Mouse (Mus musculus) left cerebral cortex, adult 11 months (tissue): ENCODE data around the gene Gfap.

Experiments used
- DNase-seq: peaks from one replicate; pipeline ENCODE4 v3.0.0; 2022; ENCODE audit warnings: low spot score

Gfap gene

GRCm38 (mm10) chr11:102900763-102901162 is at the start of gene Gfap:
Gene Gfap (minus strand): TSS chr11:102900912.
- no peak for DNase-seq

DNA sequence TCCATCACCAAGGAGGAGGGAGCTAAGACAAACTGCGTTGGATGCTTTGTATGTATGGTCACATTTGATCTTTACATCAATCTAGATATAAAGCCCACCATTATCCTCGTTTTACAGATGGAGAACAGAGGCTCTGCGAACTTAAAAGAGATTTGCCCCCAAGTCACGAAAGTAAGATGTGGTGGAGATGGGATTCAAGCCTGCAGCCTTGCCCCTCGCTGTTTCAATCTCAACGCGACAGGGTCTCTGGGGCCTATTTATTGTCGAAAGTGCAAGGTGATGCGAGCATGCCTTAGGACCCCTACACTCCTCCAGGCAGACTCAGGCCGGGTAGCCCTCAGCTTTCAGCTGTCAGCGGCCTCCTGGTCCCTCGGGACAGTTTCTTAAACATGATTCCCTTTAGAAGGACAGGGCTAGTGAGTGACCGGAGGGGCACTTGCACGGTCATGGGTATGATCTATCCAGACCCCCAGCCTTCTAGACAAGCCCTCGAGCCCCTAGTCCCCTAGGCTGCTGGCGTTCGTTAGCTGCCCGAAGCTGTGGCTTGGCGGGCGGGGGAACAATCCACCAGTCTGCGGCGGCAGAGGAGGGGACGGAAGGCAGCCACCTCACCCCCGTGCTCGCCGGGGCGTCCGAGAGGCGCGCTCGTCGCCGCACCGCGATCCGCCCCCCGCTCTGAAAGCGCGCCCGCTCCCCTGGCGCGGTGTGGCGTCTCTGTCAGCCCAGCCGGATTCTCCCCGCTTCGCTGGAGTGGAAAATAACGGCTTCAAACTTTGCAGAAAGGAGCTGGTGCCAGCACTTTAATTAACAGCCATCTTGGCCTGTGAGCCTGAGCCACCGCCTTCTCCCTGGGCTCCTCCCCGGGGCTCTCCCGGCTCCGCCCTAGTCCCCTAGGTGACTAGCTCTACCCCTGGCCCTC is 47.6 kb upstream of the Gfap start:
- DNase-seq, result no peak

GRCm38 (mm10) chr11:102946992-102947343 is 46.3 kb upstream of the Gfap start:
- DNase-seq, result no peak

- DNase-seq, result peak; percentile 35
Observed at GRCm38 (mm10) chr11:102946265-102946991, 45.7 kb upstream of the Gfap start, which contains the start of gene C1ql1. Gene C1ql1 (minus strand): TSS chr11:102946688.

GRCm38 (mm10) chr11:102945306-102946264 is 44.9 kb upstream of the Gfap start:
- DNase-seq, result no peak

GRCm38 (mm10) chr11:102941236-102941635 is 40.5 kb upstream of the Gfap start:
- DNase-seq, result no peak

DNA sequence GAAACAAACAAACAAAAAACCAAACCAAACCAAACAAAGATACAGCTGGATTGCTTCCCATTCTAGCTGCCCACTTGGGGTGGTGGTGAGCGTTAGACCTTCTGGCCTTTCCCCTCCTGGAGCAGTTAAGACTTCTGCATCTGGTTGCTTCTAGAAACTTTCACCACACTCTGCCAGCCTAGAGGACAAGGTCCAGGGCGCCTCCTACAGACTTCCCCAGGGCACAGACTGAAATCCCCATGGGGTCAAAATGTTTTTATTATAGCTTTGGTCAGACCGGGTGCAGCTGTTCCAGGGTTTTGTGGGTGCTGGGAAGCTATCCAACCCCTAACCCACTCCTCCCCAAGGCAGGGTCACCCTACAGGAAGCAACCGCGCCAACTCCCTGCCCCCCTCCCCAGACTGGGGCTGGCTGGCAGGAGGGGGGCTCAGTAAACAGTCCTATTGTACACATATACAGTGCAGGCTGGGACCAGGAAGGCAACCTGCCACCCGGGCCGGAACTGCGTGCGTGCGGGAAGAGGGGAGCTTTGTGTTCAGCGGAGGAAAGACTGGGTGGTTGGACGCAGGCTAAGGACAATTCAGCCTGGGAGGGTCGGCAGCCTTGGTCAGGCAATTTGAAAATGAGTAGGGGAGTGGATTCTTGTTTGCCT is 38.4 kb upstream of the Gfap start:
- DNase-seq, result no peak

GRCm38 (mm10) chr11:102937529-102938182 is 36.9 kb upstream of the Gfap start:
- no peak for DNase-seq

DNA sequence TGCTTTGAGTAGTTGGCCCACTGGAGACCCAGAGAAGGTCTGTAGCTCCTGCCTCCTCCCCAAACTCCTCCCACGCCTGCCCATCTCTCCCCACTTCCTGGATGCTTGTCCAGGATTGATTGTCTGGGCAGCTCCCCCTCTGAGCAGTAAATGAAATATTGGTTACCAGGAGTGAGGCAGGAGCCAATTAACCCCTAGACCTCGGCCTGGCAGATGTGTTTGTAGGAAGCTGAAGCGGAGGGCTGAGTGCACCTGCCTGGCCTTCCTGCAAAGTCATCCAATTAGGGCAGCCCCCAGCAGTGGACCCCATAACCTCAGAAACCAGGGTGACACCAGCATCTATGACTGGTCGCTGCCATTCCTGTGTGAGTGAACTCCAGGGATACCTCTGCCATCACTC is 35.6 kb upstream of the Gfap start:
- no peak for DNase-seq

DNA sequence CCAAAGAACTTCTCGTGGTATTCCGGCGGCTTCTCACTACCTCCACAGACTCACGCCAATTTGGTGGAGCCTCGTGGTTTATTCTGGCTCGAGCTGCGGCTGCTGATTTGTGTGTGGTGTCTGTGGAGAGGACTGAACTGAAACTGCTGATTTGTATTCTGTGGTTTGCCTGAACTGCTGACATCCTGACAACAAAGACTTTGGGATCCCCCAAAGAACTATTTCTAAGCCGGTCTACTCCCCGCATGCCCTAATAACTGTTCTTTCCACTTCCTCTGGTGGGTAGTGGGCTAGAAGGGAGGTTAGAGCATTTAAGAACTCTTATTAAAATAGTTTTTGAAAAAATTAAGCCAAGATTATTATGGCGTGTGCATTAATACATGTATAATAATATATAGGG is 30.0 kb upstream of the Gfap start:
- no peak for DNase-seq

DNA sequence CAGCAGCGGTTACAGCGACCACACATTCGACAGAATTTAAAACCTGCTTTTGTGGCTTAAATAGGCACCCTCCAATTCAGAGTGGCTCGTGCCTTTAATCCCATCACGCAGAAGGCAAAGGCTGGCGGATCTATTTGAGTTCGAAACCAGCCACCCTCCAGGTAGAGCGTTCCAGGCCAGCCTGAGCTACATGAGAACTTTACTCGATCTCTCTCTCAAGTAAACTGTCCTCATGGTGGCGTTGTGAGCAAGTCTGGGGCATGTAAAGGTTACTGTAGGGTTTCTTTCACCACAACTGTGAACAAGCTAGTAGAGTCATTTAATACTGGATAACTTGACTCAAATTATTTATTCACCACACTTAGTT is 24.6 kb upstream of the Gfap start:
- DNase-seq, result no peak

DNA sequence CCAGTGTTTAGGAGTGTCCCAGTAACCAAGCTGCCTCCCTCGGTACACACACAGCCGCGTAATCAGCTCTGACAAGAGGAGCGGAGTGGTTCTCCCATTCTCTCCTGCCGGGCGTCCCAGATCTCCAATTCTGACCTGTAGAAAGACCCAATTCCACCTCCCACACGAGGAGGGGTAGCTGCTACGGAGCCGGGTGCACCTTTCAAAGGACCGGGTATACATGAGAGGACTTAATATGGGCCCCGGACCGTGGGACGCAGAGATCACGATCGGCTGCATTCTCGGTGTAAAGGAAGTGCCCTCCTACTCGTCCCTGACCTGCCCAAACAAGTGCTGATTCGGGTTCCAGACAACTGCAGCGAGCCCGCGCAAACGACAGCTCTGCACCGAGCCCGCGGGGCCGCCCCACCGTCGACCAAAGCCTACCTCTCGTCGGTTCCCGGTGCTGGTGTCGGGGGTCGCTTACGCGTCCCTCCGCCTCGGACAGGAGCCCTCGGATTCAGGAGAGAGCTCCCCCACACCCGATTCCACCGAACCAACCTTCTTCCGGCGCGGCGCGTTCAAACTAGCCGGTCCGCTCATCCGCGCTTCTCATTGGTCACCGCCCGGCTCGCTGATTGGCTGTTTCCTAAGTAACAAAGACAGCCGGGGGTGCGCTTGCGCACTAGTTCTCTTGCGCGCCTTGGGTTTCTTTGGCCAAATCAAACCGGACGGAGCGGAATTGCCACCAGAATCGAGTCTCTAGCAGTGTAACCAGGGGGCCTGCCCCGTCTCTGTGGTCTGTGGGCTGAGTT is 24.0 kb upstream of the Gfap start, which contains the start of gene Kif18b:
TSS of gene Kif18b (minus strand) at position 568 of the 794 bp plus-strand sequence.
- peak; percentile 87 for DNase-seq

- no peak for DNase-seq
Observed at GRCm38 (mm10) chr11:102921491-102921890, 20.8 kb upstream of the Gfap start.

GRCm38 (mm10) chr11:102918077-102918476 is 17.4 kb upstream of the Gfap start:
- no peak for DNase-seq

DNA sequence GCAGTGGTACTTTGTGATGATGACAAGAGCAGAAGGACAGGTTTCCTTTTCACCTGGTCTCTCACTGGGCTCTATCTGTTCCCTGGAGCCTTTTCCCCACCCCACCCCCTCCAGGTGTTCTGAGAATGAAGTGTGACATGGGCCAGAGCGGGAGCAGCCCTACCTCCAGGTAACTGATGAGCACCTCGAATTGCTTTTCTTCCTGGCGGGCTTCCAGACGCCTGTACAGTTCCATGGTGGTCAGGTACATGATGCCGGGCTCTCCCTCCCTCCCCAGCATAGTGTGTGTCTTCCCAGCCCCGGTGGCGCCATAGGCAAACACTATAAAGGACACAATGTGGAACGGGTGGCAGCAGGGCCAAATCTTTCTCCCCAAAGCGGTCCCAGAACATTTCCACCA is 14.7 kb upstream of the Gfap start:
- no peak for DNase-seq

- no peak for DNase-seq
Observed at GRCm38 (mm10) chr11:102911376-102911775, 10.7 kb upstream of the Gfap start.

DNA sequence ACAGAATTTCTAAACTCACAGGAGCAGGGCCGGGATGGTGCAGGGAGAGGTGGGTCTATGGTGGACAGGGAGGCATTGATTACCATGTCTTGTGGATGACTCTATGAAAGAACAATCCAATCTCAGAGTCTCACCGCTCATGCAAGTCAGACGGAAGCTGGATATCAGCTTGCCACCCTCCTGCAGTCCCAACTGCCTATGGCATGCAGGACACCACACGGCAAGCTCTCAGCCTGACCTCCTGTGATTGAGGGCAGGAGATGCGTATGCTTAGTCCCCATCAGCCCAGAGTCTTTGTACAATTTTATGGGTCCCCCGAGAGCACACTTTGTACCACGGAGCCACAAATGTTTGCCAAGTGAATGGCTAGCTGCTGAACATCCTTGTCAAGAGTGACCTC is 2.9 kb upstream of the Gfap start:
- no peak for DNase-seq

DNA sequence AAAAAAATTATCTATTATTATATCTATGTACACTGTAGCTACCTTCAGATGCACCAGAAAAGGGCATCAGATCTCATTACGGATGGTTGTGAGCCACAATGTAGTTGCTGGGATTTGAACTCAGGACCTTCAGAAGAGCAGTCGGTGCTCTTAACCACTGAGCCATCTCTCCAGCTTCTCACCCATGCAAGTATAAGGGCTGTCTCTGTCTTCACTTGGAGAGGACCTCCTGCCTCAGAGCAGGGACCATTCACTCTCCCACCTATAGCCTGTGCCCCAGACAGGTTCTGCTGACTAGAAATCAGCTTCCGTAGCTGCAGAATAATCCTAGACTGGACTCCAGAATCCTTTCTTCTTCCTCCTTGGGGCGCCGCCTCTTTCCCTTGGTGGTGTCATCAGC is 1.4 kb upstream of the Gfap start:
- DNase-seq, result no peak

DNA sequence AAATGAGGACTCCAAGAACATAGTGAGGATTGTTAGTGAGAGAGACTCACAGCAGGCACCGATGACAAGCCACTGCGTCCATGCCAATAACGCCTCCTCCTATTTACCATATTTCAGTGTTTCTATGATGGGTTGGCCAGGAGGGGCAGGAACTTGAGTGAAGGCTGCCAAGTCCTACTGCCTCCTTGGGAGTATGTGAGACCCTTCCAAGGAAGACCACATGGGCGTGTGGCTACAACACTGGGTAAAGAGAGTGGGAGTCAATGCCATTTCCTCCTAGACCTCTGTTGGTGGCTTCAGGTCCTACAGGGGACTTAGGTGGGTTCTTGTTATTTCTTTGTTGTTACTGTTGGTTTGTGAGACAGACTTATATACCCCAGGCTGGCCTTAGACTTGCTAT is 487 bp upstream of the Gfap start:
- no peak for DNase-seq

- no peak for DNase-seq
Observed at GRCm38 (mm10) chr11:102898408-102898807, 2.3 kb downstream of the Gfap start.
